Mouse (Mus musculus): ENCODE data around the gene Cntnap2.

Gene Cntnap2

DNA sequence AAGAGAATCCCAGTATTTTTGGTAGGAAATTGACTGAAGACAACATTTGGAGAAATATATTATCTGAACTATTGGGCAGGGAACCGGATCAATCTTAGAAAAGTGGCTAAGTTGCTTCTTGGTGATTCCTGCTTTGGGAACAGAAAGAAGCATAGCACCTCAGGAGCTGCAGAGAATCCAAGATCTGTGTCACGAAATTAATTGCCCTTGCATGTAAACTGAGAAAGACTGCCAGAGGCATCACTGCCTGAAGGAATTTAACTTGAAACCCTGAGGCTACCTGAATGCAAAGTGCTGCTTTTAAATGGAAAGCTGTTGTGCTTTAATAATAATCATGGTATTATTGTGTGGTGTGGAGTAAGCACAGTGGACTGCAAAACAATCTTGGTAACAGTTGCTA, 286.2 kb downstream of the Cntnap2 start:
- DNase-seq, result no peak

DNA sequence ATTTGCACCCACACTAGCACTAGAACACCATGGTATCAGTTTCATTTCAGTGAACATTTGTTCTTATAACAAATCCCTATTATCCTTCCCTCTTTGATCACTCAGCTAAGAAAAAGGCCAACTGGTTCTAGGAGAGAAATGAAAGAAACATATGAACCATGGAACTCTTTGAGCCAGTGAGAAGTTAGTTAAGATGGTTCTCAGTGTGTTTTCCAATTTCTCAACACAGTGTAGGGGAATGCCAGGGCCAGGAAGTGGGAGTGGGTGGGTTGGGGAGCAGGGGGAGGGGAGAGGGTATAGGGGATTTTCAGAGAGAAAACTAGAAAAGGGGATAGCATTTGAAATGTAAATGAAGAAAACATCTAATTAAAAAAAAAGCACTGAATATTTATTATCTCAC, 286.8 kb downstream of the Cntnap2 start:
- DNase-seq, result no peak

DNA sequence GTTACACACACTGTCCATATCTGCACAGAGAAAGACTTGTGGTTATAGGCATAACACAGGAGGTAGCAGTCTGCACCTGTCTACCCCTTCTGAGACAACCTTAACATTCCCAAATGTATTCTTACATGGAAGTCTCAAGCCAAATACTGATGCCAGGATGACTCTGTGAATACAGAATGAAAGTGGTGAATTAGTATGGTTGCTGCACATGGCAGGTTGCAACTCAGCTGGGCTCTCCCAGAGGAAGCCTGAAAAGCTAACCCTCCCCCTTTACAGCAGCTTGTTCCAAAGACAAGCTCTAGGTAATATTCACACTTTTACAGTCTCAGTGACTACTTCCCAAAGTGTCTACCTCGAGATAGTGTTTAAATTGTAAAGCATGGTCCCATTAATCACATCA, 307.3 kb downstream of the Cntnap2 start:
- DNase-seq, result no peak

GRCm38 (mm10) chr6:45381126-45381525, 322.0 kb downstream of the Cntnap2 start:
- no peak for DNase-seq

DNA sequence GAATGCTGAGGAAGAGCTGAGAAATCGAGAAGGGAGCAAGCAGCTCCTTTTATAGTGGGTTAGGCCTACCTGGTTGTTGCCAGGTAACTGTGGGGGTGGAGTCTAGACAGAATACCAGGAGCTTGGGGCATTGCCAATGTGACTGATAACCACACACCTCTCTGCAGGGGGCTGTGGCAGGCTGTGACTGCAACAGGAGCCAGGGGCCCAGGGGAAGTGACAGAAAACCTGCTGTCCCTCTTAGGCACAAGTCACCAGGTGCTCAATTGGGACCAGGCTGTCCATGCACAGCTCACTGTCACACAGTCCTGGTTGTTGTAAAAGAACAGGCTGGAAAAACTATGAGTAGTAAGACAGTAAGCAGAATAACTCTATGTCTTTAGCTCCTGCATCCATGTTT, 329.9 kb downstream of the Cntnap2 start:
- DNase-seq, result no peak

DNA sequence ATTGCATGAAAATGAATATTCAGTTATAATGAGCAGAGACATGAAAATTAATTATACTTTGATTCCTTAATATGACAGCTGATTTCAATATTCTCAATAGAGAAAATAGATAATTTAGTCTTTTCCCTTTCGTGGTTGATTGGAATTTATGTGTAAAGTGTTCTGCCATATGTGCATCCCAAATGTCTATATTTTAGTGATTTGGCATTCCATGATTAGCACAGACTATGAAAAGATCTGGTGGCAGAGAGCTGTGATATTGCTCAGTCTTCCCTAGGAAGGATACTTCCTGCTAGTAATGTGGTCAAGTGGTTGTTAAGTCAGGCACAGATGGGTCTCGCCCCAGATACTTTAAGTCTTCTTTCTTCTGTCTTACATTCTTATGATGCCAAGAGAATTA, 354.5 kb downstream of the Cntnap2 start:
- DNase-seq, result no peak

- no peak for DNase-seq
Measured at GRCm38 (mm10) chr6:45455424-45455823, 396.3 kb downstream of the Cntnap2 start.

DNA sequence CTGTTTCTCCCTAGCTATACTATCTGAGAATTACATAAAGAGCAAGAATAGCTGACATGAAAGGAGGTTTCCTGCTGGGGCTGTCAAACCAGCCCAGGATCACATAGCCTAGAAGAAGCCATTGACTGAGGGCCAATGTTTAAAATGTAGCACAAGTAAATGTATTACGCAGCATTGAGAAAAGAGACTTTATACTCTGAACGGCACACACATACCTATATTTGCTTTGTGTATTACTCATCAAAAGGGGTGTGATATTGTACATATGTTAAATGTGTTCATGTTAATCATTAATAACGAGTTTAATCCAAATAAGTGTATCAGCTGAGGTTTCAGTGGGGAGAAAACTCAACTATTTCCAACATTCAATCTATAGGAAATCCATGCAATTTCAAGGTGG, 459.1 kb downstream of the Cntnap2 start:
- no peak for DNase-seq

- DNase-seq, result no peak
Measured at GRCm38 (mm10) chr6:45536999-45537398, 477.8 kb downstream of the Cntnap2 start.

DNA sequence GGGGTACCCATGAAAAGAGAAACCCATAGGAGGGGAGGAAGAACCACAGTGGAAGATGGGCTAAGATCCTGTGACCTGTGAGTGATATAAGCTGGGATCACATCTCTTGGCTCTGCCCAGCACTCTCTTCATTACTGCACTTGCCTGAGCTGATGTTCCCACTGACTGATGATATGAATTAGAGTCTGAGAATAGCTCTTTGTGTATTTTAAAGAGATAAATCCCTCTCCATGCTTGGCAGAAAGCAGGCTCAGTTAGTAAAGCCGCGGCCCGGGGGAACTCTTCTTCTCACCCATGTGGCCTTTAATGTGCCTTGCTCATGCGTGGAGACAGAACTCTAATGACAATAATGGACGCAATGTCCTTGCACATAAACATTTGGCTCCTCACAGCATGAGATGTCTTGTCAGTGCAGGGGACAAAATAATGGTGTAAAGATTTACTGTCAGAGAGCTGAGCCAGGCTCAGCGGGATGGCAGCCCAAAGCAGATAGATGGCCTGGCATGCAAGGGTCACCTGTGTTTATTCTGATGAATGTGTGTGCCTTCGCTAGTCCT, 485.2 kb downstream of the Cntnap2 start:
- DNase-seq, result no peak

GRCm38 (mm10) chr6:45559724-45560123, 500.6 kb downstream of the Cntnap2 start:
- no peak for DNase-seq

- no peak for DNase-seq
Measured at GRCm38 (mm10) chr6:45584467-45585094, 525.4 kb downstream of the Cntnap2 start.

DNA sequence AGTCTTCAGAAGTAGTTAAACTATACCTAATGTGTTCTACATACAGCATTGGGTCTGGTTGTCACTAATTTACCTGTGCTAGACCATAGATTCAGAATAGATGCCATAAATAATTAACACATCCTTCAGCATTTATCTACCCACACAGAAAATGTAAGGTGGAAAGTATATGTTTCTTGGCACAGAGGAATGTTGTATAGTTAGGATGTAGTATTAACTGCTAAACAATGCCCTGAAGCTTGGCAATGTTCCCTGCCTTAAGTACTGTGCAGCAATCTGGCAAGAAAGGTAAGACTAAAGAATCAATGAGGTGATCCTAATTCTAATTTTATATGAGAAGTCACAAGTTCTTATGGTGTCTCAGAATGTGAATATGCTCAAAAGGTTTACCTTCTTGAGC, 529.9 kb downstream of the Cntnap2 start:
- DNase-seq, result no peak

DNA sequence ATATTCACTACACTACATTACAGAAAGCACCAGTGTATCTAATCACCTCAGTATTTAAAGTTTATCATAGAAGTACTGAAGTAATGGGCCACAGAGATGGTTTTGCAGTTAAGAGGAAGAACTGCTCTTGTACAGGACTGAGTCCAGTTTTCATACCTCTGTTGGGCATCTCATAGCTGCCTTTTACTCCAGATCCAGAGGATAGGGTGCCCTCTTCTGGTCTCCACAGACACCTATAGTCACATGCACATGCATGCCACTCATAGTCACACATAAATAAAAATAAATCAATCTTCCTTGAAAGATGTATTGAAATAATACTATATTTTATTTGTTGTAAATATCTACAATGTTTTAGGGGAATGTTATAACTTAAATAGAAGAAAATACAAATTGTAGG, 587.9 kb downstream of the Cntnap2 start:
- DNase-seq, result no peak

DNA sequence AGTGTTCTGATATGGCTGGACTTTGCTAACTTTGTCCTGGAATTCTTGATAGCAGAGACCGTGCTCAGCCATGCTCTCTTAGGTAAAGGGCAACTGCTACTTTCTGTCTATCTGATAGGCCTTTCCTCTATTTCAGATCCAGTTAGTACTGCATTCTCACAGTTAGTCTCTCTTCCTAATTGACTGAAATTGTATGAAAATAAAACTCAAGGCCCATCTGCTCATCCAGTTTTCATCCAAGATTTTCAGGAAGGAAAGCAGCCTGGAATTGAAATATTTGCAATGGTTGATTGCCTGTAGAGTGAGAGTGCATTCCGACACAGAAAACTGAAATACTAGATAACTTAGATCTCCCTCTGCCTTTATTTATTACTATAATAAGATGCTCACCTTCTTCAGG, 589.3 kb downstream of the Cntnap2 start:
- no peak for DNase-seq

DNA sequence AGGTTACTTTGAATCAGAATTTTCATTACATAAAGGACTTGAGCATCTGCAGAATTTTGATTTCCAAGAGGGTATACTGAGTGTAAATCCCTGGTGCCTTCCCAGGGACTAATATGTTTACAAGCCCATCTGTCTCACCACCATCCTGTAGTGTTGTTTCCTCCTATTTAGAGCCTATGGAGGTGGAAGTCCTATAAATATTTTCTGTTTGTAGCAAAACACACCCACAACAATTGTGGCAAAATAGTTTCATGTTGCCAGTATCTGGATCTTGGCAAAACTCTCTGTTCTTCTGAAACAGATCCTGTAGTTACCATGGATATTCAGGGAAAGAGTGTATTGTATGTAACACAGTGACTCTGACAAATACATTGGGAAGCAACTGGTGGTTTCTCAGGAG, 641.1 kb downstream of the Cntnap2 start:
- no peak for DNase-seq

DNA sequence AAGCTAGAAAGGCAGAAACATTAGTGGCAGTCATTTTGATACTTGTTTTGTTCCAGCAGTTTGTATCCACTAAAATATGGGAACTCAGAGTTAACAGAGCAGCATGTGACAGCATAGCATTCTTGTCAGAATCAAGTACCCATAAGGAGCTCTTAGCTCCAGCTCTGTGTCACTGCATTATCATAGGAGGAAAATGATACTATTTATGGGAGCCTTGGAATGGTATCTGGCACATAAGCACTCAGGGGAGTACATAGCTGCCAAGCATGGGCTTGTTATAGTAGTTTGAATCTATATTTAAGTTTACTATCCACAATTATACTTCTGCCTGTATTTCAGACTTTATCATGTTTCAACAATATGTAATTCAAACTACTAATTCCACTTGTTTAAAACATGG, 732.5 kb downstream of the Cntnap2 start:
- DNase-seq, result no peak

DNA sequence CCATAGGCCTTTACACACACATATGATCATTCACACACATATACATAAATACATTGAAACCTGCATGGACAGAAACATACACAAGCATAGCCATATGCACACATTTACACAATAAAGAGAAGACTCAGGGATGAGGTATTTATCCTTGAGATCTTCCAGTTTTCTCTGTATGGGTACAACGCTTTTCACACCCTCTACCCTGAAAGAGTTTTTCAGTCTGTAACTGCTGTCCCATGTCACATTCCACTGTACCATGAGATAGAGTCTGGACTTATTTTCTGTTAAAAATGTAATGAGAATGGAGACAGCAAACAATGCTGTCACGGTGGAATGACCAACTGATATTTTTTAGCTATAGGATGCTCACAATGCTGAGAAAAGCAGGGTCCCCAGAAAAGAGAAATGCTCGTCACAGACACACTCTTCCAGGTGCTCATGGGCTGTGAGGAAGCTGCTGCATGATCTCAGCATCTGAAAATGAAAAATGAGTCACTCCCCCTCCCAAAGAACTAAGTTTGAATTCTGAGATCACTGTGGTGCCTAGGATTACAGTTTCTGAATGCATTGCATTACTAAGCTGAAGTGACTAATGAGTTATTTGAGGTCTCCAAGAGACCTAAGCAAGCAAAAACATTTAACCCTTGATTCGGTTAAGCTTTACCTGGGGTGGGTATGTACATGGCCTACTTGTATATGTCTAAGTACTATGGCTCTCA, 782.6 kb downstream of the Cntnap2 start:
- DNase-seq, result no peak

GRCm38 (mm10) chr6:45843736-45844135, 784.6 kb downstream of the Cntnap2 start:
- DNase-seq, result no peak

GRCm38 (mm10) chr6:45871409-45871992, 812.3 kb downstream of the Cntnap2 start:
- DNase-seq, result no peak

DNA sequence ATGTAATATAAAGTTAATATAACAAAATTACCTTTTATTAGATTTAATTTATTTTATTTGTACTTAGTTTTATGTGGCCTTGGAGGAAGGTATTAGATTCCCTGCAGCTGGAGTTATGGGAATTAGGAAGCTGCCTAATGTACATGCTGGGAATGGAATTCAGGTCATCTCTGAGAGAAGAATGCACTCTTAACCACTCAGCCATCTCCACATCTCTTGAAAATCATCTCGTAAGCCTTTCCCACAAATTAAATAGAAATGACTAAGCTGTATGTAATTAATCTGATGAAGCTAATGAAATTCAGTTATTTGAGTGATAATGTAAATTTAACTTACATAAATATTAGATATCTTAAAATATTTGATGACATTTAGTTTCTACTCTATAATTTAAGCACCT, 826.3 kb downstream of the Cntnap2 start:
- no peak for DNase-seq

DNA sequence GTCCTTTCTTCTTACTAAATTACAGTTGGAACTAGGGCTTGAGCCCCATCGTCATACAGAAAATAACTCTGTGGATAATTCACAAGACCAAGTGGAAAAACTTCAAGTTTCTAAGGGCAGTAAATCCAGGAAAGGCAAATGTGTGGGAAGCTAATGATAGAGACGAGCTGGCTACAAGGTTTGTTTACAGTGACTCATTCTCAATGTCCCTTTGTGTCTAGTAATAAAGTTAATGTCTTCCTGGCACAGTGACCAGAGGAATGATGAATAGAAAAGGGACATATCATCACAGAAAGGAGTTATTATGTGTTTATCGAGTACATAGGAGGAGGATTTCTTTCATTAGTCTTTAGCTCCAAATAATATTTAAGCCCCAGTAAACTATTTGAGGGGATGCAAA, 828.7 kb downstream of the Cntnap2 start:
- DNase-seq, result no peak

DNA sequence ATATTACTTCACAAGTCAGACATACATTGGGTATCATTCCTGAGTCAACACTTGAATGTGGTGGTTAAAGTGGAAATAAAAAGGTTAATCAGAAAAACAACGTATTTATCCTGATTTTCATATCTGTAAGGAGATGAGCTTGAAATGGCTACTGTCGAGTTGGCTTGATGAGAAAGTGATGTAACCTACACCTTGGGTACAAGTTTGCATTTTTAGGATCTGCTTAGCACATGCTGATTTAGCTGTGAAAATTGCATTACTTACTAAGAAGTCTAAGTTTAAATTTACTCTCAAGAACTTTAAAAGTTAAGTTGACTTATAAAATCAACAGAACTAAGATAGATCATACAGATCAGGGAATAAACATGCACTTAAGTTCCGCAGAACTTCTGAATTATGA, 879.1 kb downstream of the Cntnap2 start:
- DNase-seq, result no peak

DNA sequence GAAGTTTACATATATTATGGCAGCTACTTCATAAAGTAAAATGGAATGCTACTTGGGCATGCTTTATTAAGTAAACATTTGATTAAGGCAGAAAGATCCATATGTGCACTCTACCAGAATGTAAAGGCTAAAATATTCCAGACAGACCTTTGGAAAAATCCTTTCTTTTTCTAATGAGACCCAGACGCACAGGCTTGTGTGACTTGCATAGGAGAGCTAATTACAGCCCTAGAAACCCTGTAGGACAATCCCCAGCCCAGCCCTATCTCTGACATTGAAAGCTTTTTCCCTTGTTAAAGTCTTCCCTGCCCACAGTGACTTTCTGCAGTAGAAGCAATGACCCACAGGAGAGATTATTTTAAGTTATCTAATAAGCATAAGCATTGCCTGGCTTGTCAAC, 879.6 kb downstream of the Cntnap2 start:
- DNase-seq, result no peak

All from right cerebral cortex, postnatal 14 days (tissue).